Mouse (Mus musculus) stomach, postnatal 0 days (tissue): ENCODE measurements around the gene Narfl. TPM values are rescaled to one million over a fixed set of nuclear protein-coding genes. Genes with fewer than 3 reads are reported as not detected.

Experiments used
- ATAC-seq: fragments of 200-750 bp; cut with Nextera tagmentation; 2 replicates; pipeline ENCODE4 v1.8.0; 2017; ENCODE audit not compliant: low FRiP score, low TSS enrichment
- DNase-seq: peaks from one replicate; pipeline ENCODE4 v3.0.0-alpha.2; 2016; ENCODE audit warnings: low spot score
- H3K27ac ChIP-seq: fragments of 300-500 bp; sonication (generic); replicated peaks from 2 replicates; pipeline ENCODE4 v1.5.1; 2014; ENCODE audit warnings: mild to moderate bottlenecking, control low read depth
- H3K27me3 ChIP-seq: fragments of 300-500 bp; sonication (generic); 2 replicates; pipeline ENCODE4 v1.6.1; 2014; ENCODE audit warnings: low read length; ENCODE audit not compliant: control insufficient read depth, insufficient read depth
- H3K36me3 ChIP-seq: fragments of 300-500 bp; sonication (generic); 2 replicates; pipeline ENCODE4 v1.6.1; 2014; ENCODE audit warnings: low read length, mixed read lengths; ENCODE audit not compliant: control insufficient read depth, insufficient read depth
- H3K4me1 ChIP-seq: fragments of 300-500 bp; sonication (generic); replicated peaks from 2 replicates; pipeline ENCODE4 v1.6.1; 2014; ENCODE audit warnings: antibody characterized with exemption; ENCODE audit not compliant: control insufficient read depth, insufficient read depth
- H3K4me2 ChIP-seq: fragments of 300-500 bp; sonication (generic); replicated peaks from 2 replicates; pipeline ENCODE4 v1.6.1; 2014; ENCODE audit warnings: low read depth, mild to moderate bottlenecking, control low read depth, moderate library complexity
- H3K4me3 ChIP-seq: fragments of 300-500 bp; sonication (generic); 2 replicates; pipeline ENCODE4 v1.5.1; 2014; ENCODE audit warnings: low read depth, low read length, control low read depth
- H3K9ac ChIP-seq: fragments of 300-500 bp; sonication (generic); 2 replicates; pipeline ENCODE4 v1.6.1; 2014; ENCODE audit warnings: mild to moderate bottlenecking, low read length, control low read depth, mixed read lengths
- H3K9me3 ChIP-seq: fragments of 300-500 bp; sonication (generic); 2 replicates; pipeline ENCODE4 v1.6.1; 2016; ENCODE audit warnings: low read length; ENCODE audit not compliant: control insufficient read depth
- CTCF ChIP-seq: IDR thresholded peaks from 2 replicates; pipeline ENCODE4 v1.5.1; 2016; ENCODE audit warnings: antibody characterized with exemption, low read depth, mild to moderate bottlenecking, moderate library complexity
- EP300 ChIP-seq: optimal IDR thresholded peaks from 2 replicates; pipeline ENCODE3; 2016; ENCODE audit warnings: antibody characterized with exemption
- WGBS: fragments of 180-500 bp; shearing (Covaris S2); extraction: QIAGEN DNeasy Blood & Tissue Kit; methylation state at CpG from one replicate; pipeline ENCODE4 v1.1.7; 2014; 5-methylcytosine and 5-hydroxymethylcytosine counted together
- polyA plus RNA-seq: library from polyadenylated mRNA; unstranded; fragments of >200 nt; fragmentation: Nextera tagmentation; extraction: Ambion mirVana; gene quantifications from 2 replicates; pipeline ENCODE4 v1.2.1, GENCODE M21; 2015

Gene Narfl
- polyA plus RNA-seq, 1 experiment from 2014 or later: 19.1 TPM

- ATAC-seq: no peak
- H3K4me2 ChIP-seq: no peak overlapping the region
- no peaks in the 10 kb centered on the region for H3K9me3 ChIP-seq
- no peaks in the 10 kb centered on the region for H3K36me3 ChIP-seq
- no peaks in the 10 kb centered on the region for H3K27me3 ChIP-seq
- H3K4me3 ChIP-seq: no peak overlapping the region
- peaks cover 3% of the 10 kb centered on the region for H3K4me1 ChIP-seq
- TF ChIP-seq EP300 (no peak), CTCF (no peak)
- DNase-seq: no peak
- H3K27ac ChIP-seq: no peak overlapping the region
- no peak overlapping the region for H3K9ac ChIP-seq
- 57% methylated on average over 9 of the region's 9 CpGs for WGBS
Observed at GRCm38 (mm10) chr17:25769331-25769730, 4.2 kb upstream of the Narfl start.

- Histone ChIP-seq H3K36me3 (no peaks in the 10 kb centered on the region; the same call in 1 of the 2 replicates), H3K27me3 (no peaks in the 10 kb centered on the region), H3K4me3 (no peak overlapping the region), H3K27ac (no peak overlapping the region), H3K9ac (no peak overlapping the region), H3K9me3 (no peaks in the 10 kb centered on the region), H3K4me1 (peaks cover 3% of the 10 kb centered on the region), H3K4me2 (no peak overlapping the region)
- TF ChIP-seq EP300: no peak
- TF ChIP-seq CTCF: no peak
- DNase-seq (no peak), ATAC-seq (no peak)
- WGBS: 79% methylated on average over 10 of the region's 10 CpGs
Observed at GRCm38 (mm10) chr17:25775318-25776062, 1.9 kb downstream of the Narfl start.

- Histone ChIP-seq H3K9ac (no peak overlapping the region), H3K4me3 (no peak overlapping the region), H3K27me3 (no peaks in the 10 kb centered on the region), H3K27ac (no peak overlapping the region), H3K4me1 (peaks cover 3% of the 10 kb centered on the region), H3K36me3 (peaks cover 5% of the 10 kb centered on the region; the same call in 1 of the 2 replicates), H3K9me3 (no peaks in the 10 kb centered on the region), H3K4me2 (no peak overlapping the region)
- ATAC-seq (no peak), DNase-seq (no peak)
- TF ChIP-seq EP300 (no peak), CTCF (no peak)
- 91% methylated on average over 5 of the region's 5 CpGs for WGBS
Observed at GRCm38 (mm10) chr17:25777948-25778347, 4.4 kb downstream of the Narfl start.

- no peak for DNase-seq
- Histone ChIP-seq H3K27me3 (no peaks in the 10 kb centered on the region), H3K9me3 (no peaks in the 10 kb centered on the region), H3K4me3 (no peak overlapping the region), H3K4me1 (peaks cover 5% of the 10 kb centered on the region), H3K9ac (no peak overlapping the region), H3K36me3 (peaks cover 5% of the 10 kb centered on the region; the same call in 1 of the 2 replicates), H3K4me2 (no peak overlapping the region), H3K27ac (no peak overlapping the region)
- no peak for ATAC-seq
- no peak for TF ChIP-seq EP300
- no peak for TF ChIP-seq CTCF
- 67% methylated on average over 6 of the region's 6 CpGs for WGBS
Observed at GRCm38 (mm10) chr17:25781339-25781738, 7.8 kb downstream of the Narfl start.

- Histone ChIP-seq H3K27me3 (no peaks in the 10 kb centered on the region), H3K36me3 (peaks cover 5% of the 10 kb centered on the region; the same call in 1 of the 2 replicates), H3K4me3 (no peak overlapping the region), H3K9ac (no peak overlapping the region), H3K27ac (no peak overlapping the region), H3K4me2 (no peak overlapping the region), H3K4me1 (peaks cover 5% of the 10 kb centered on the region), H3K9me3 (no peaks in the 10 kb centered on the region)
- TF ChIP-seq CTCF (no peak), EP300 (no peak)
- WGBS: 66% methylated on average over 7 of the region's 7 CpGs
- ATAC-seq (no peak), DNase-seq (no peak)
Observed at GRCm38 (mm10) chr17:25783086-25783485, 9.5 kb downstream of the Narfl start.

- Histone ChIP-seq H3K4me1 (peaks cover 5% of the 10 kb centered on the region), H3K27ac (no peak overlapping the region), H3K9me3 (no peaks in the 10 kb centered on the region), H3K4me3 (no peak overlapping the region), H3K36me3 (peaks cover 5% of the 10 kb centered on the region; the same call in 1 of the 2 replicates), H3K27me3 (no peaks in the 10 kb centered on the region), H3K9ac (no peak overlapping the region), H3K4me2 (0 out of 2 replicates have a peak overlapping the region, but pooled peaks have one; percentile 77)
- ATAC-seq (no peak), DNase-seq (no peak)
- no peak for TF ChIP-seq CTCF
- WGBS: 74% methylated on average over 15 of the region's 15 CpGs
Observed at GRCm38 (mm10) chr17:25783861-25784574, 10.4 kb downstream of the Narfl start.
